Mouse (Mus musculus) brain, embryonic 18.5 days (tissue): ENCODE measurements at regions not wholly inside any gene's neighbourhood (a gene's known extent, or its start where the extent isn't known, plus 50 kb on each side); places are given as distances from the start of the nearest gene placed in this dataset.

Source experiments
- DNase-seq: peaks from one replicate; pipeline ENCODE4 v3.0.0-alpha.2; 2012; ENCODE audit warnings: low read depth, low spot score

- DNase-seq = no peak
Measured at GRCm38 (mm10) chr8:6002612-6003011, 897.5 kb upstream of the Slc10a2 start.

DNA sequence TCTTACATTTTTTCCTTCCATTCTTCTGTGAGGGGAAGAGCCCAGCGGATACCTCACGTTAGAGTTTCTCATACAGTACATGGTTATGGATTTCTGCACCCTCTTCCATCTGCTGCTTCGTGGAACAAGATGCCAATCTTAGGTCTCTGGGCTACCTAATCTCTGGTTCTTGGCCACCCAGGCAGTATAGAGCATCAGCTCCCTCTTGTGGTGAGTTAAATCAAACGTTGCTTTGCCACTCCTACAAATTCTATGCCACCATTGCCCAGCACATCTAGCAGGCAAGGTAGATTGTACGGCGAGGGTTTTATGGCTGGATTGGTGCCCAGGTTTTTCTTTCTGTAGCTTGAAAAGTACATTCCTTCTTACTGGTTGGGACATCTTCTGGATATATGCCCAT lies 889.7 kb upstream of the Slc10a2 start:
- DNase-seq = no peak

DNA sequence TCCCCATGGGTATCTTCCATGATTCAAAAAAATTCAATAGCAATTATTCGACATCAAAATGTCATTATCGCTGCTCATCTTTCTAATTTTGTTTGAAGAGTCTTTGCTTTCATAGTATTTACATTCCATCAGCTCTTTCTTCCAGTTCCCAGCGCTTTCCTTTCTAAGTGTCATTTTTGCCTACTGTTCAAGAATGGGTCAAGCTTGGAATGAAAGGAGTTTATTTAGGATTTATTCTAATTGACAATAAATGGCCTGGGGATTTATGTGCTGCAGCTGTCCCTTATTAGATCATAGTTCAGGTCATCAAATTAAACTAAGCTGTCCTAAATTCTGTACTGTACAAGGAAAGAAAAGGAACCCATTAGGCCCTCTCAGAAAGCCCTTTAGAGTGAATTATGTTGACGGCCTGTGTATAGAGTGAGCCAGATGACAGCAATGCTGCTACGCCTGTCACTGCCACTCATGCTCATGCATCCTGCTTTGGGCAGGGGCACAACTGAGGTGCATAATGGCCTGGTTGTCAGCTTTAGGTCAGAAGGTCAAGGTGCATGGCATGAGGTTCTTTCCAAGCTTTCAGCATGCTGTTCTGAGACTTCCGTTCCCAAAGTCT lies 860.4 kb upstream of the Slc10a2 start:
- DNase-seq = no peak

- no peak for DNase-seq
Measured at GRCm38 (mm10) chr8:5964299-5964698, 859.1 kb upstream of the Slc10a2 start.

DNA sequence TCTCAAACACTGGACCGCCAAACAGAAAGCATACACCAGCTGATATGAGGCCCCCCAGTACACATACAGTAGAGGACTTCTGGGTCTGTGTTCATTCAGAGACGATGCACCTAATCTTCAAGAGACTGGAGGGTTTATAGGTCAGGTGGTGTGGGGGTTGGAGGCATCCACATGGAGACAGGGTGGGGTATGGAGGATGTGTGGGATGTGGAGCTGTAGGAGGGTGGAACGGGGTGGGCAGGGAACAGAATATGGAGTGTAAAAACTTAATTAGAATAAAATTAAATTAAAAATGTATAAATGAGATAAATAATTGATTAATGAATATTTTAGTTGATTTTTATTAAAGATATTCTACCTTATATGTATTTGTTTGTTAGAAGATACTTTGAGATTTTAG lies 832.9 kb upstream of the Slc10a2 start:
- DNase-seq = no peak

- peak; percentile 69 for DNase-seq
Measured at GRCm38 (mm10) chr8:5918136-5918535, 813.0 kb upstream of the Slc10a2 start.
